Mouse (Mus musculus) lung, postnatal 36 days (tissue): ENCODE measurements around the gene Tmc8.
"Not testable (repeated sequence)": the region's sequence is repeated elsewhere in the genome, so short reads cannot be mapped to it uniquely, and the experiment has no call there.

ENCODE experiments used
- DNase-seq: peaks from one replicate; pipeline ENCODE4 v3.0.0; 2022; ENCODE audit warnings: mixed read lengths

The Tmc8 gene

GRCm38 (mm10) chr11:117774925-117775324 lies 7.0 kb upstream of the Tmc8 start:
- no peak for DNase-seq

- DNase-seq: peak; percentile 30
Measured at GRCm38 (mm10) chr11:117775540-117775939, 6.3 kb upstream of the Tmc8 start.

- no peak for DNase-seq
Measured at GRCm38 (mm10) chr11:117776085-117776792, 5.6 kb upstream of the Tmc8 start.

- DNase-seq: no peak
Measured at GRCm38 (mm10) chr11:117777111-117777510, 4.8 kb upstream of the Tmc8 start.

GRCm38 (mm10) chr11:117778031-117778430 lies 3.8 kb upstream of the Tmc8 start:
- DNase-seq: no peak

- peak; percentile 61 for DNase-seq
Measured at GRCm38 (mm10) chr11:117778851-117779433, 2.9 kb upstream of the Tmc8 start.

- DNase-seq: peak; percentile 91
Measured at GRCm38 (mm10) chr11:117779434-117780198, 2.3 kb upstream of the Tmc8 start.

GRCm38 (mm10) chr11:117780199-117780515 lies 1.7 kb upstream of the Tmc8 start:
- DNase-seq: no peak

- peak; percentile 98 for DNase-seq
Measured at GRCm38 (mm10) chr11:117780582-117781111, 1.2 kb upstream of the Tmc8 start.

- peak; percentile 90 for DNase-seq
Measured at GRCm38 (mm10) chr11:117781199-117781821, 566 bp upstream of the Tmc8 start.

GRCm38 (mm10) chr11:117782705-117783034 lies 794 bp downstream of the Tmc8 start:
- DNase-seq: no peak

GRCm38 (mm10) chr11:117783089-117783488 lies 1.2 kb downstream of the Tmc8 start:
- peak; percentile 79 for DNase-seq

- DNase-seq: peak; percentile 48
Measured at GRCm38 (mm10) chr11:117783683-117784309, 1.9 kb downstream of the Tmc8 start.

- DNase-seq: peak; percentile 86
Measured at GRCm38 (mm10) chr11:117786294-117786693, 4.4 kb downstream of the Tmc8 start.

- DNase-seq: not testable (repeated sequence)
Measured at GRCm38 (mm10) chr11:117788481-117788880, 6.6 kb downstream of the Tmc8 start.

GRCm38 (mm10) chr11:117790286-117790685 lies 8.4 kb downstream of the Tmc8 start:
- DNase-seq: peak; percentile 87

- peak; percentile 67 for DNase-seq
Measured at GRCm38 (mm10) chr11:117790703-117791440, 9.0 kb downstream of the Tmc8 start.

- DNase-seq: no peak
Measured at GRCm38 (mm10) chr11:117791441-117791761, 9.5 kb downstream of the Tmc8 start.

GRCm38 (mm10) chr11:117792281-117792888 lies 10.5 kb downstream of the Tmc8 start:
- peak; percentile 96 for DNase-seq

- DNase-seq: no peak
Measured at GRCm38 (mm10) chr11:117794035-117794551, 12.2 kb downstream of the Tmc8 start.

GRCm38 (mm10) chr11:117796954-117797353 lies 15.1 kb downstream of the Tmc8 start:
- DNase-seq: no peak
